Mouse (Mus musculus) kidney, postnatal 0 days (tissue): ENCODE data around the gene Mthfsd. TPM values are rescaled to one million over a fixed set of nuclear protein-coding genes. Genes with fewer than 3 reads are reported as not detected.

Experiments
- ATAC-seq: fragments of 200-750 bp; cut with Nextera tagmentation; replicated peaks from 2 replicates; pipeline ENCODE4 v1.8.0; 2017; ENCODE audit warnings: low read depth, moderate number of reproducible peaks, moderate TSS enrichment, moderate library complexity; ENCODE audit not compliant: low FRiP score
- DNase-seq: peaks from one replicate; pipeline ENCODE4 v3.0.0-alpha.2; 2016; ENCODE audit warnings: low spot score
- H3K27ac ChIP-seq: fragments of 300-500 bp; sonication (generic); 2 replicates; pipeline ENCODE4 v1.5.1; 2014; ENCODE audit warnings: mild to moderate bottlenecking
- H3K27me3 ChIP-seq: fragments of 300-500 bp; sonication (generic); 2 replicates; pipeline ENCODE4 v1.6.1; 2014; ENCODE audit warnings: low read length, mixed read lengths; ENCODE audit not compliant: insufficient read depth
- H3K36me3 ChIP-seq: fragments of 300-500 bp; sonication (generic); 2 replicates; pipeline ENCODE4 v1.6.1; 2014; ENCODE audit warnings: low read length, mixed read lengths; ENCODE audit not compliant: insufficient read depth
- H3K4me1 ChIP-seq: fragments of 300-500 bp; sonication (generic); replicated peaks from 2 replicates; pipeline ENCODE4 v1.6.1; 2014; ENCODE audit warnings: antibody characterized with exemption, low read length, mixed read lengths; ENCODE audit not compliant: insufficient read depth
- H3K4me2 ChIP-seq: fragments of 300-500 bp; sonication (generic); 2 replicates; pipeline ENCODE4 v1.6.1; 2014; ENCODE audit warnings: mild to moderate bottlenecking, low read length, moderate library complexity, mixed read lengths
- H3K4me3 ChIP-seq: fragments of 300-500 bp; sonication (generic); replicated peaks from 2 replicates; pipeline ENCODE4 v1.5.1; 2014; ENCODE audit warnings: low read depth, low read length
- H3K9ac ChIP-seq: fragments of 300-500 bp; sonication (generic); 2 replicates; pipeline ENCODE4 v1.6.1; 2014; ENCODE audit warnings: low read depth, low read length
- H3K9me3 ChIP-seq: fragments of 300-500 bp; sonication (generic); replicated peaks from 2 replicates; pipeline ENCODE4 v1.6.1; 2016; ENCODE audit warnings: low read length, inconsistent platforms, mixed read lengths
- CTCF ChIP-seq: IDR thresholded peaks from 2 replicates; pipeline ENCODE4 v1.5.1; 2016; ENCODE audit warnings: antibody characterized with exemption, low read depth, mild to moderate bottlenecking, moderate library complexity
- WGBS: fragments of 180-500 bp; shearing (Covaris S2); extraction: QIAGEN DNeasy Blood & Tissue Kit; methylation state at CpG from one replicate; pipeline ENCODE4 v1.1.7; 2014; 5-methylcytosine and 5-hydroxymethylcytosine counted together
- polyA plus RNA-seq: library from polyadenylated mRNA; unstranded; fragments of >200 nt; fragmentation: Nextera tagmentation; extraction: Ambion mirVana; gene quantifications from 2 replicates; pipeline ENCODE4 v1.2.1, GENCODE M21; 2015

Mthfsd gene
- polyA plus RNA-seq, 1 experiment from 2014 or later, result 60.3 TPM

DNA sequence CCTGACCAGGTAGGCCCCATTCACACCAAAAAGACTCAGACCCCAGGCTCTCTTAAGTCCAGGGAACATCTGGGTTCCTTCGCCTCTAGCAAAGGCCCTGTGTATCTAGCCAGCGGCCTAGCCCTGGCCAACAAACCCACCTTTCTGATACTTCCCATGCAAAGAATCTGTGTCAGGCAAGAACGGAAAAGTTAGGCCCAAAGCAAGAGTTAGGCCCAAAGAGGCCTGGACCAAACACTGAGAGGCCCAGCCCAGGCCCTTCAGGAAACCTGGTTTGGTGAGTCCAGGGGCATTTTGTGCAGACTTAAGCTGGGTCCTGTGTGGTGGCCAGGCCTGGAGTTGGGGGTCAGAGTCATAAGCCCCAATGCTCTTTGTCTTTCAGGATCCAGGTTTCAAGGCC lies 22.6 kb downstream of the Mthfsd start:
- Histone ChIP-seq H3K4me1 (peaks cover 10% of the 10 kb centered on the region; the same call in 1 of the 2 replicates), H3K4me2 (no peak overlapping the region), H3K9ac (no peak overlapping the region), H3K4me3 (no peak overlapping the region), H3K27me3 (peaks cover 98% of the 10 kb centered on the region), H3K36me3 (no peaks in the 10 kb centered on the region), H3K27ac (no peak overlapping the region), H3K9me3 (no peaks in the 10 kb centered on the region)
- ATAC-seq (no peak), DNase-seq (no peak)
- WGBS, result 80% methylated on average over 3 of the region's 3 CpGs
- no peak for TF ChIP-seq CTCF

DNA sequence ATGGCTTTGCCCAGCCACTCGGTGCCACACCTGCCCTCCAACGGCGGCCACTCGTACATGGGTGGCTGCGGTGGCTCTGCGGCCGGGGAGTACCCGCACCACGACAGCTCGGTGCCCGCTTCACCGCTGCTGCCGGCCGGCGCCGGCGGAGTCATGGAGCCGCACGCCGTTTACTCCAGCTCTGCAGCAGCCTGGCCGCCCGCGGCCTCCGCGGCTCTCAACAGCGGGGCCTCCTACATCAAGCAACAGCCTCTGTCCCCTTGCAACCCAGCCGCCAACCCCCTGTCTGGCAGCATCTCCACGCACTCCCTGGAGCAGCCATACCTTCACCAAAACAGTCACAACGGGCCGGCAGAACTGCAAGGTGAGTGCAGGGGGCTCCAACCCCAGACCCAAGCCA lies 23.2 kb downstream of the Mthfsd start:
- TF ChIP-seq CTCF, result no peak
- no peak for ATAC-seq
- H3K4me2 ChIP-seq, result peak overlapping the region; percentile 99
- H3K4me1 ChIP-seq, result peaks cover 10% of the 10 kb centered on the region; the same call in 1 of the 2 replicates
- H3K27ac ChIP-seq, result no peak overlapping the region
- no peak for DNase-seq
- H3K9ac ChIP-seq, result 0 out of 2 replicates have a peak overlapping the region, but pooled peaks have one; percentile 49
- whole genome bisulfite sequencing, result 7% methylated on average over 30 of the region's 30 CpGs
- no peaks in the 10 kb centered on the region for H3K36me3 ChIP-seq
- H3K9me3 ChIP-seq, result no peaks in the 10 kb centered on the region
- H3K4me3 ChIP-seq, result peak overlapping the region; percentile 59
- H3K27me3 ChIP-seq, result peaks cover 98% of the 10 kb centered on the region

- Histone ChIP-seq H3K9me3 (no peaks in the 10 kb centered on the region), H3K27ac (no peak within 1 kb of the TSS), H3K4me1 (peaks cover 10% of the 10 kb centered on the region; the same call in 1 of the 2 replicates), H3K9ac (peak within 1 kb of the TSS; percentile 49; the same call in 1 of the 2 replicates), H3K4me3 (peak within 1 kb of the TSS; percentile 59), H3K36me3 (no peaks in the 10 kb centered on the region), H3K27me3 (peaks cover 98% of the 10 kb centered on the region), H3K4me2 (peak within 1 kb of the TSS; percentile 99)
- under 1% methylated on average over 46 of the region's 83 CpGs for WGBS
- ATAC-seq, result no peak
- no peak for DNase-seq
- no peak for TF ChIP-seq CTCF
Measured at GRCm38 (mm10) chr8:121084210-121084951, 23.8 kb downstream of the Mthfsd start, which contains the start of gene Foxf1. Gene Foxf1, plus strand, starts transcription at chr8:121084386.

DNA sequence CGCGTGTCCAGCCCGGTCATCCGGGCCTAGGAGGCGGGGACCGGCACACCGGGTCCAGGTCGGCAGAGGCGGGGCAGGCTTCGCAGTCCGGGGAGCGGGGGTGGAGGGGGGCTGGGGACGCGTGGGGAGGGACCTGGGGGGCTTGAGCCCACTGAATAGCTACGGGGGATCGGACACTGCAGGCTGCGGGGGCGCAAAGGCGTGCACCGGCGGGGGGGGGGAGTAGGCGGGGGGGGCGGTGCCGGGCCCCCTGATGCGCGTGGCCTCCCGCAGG lies 24.3 kb downstream of the Mthfsd start:
- Histone ChIP-seq H3K4me3 (peak overlapping the region; percentile 59), H3K4me2 (peak overlapping the region; percentile 99), H3K9me3 (no peaks in the 10 kb centered on the region), H3K9ac (peak overlapping the region; percentile 49; the same call in 1 of the 2 replicates), H3K27ac (no peak overlapping the region), H3K27me3 (peaks cover 98% of the 10 kb centered on the region), H3K36me3 (no peaks in the 10 kb centered on the region), H3K4me1 (peaks cover 10% of the 10 kb centered on the region; the same call in 1 of the 2 replicates)
- ATAC-seq (no peak), DNase-seq (no peak)
- WGBS, result 0% methylated on average over 11 of the region's 27 CpGs
- no peak for TF ChIP-seq CTCF

- Histone ChIP-seq H3K4me1 (peaks cover 10% of the 10 kb centered on the region; the same call in 1 of the 2 replicates), H3K36me3 (no peaks in the 10 kb centered on the region), H3K4me2 (peak overlapping the region; percentile 99), H3K27ac (no peak overlapping the region), H3K9ac (peak overlapping the region; percentile 49; the same call in 1 of the 2 replicates), H3K4me3 (peak overlapping the region; percentile 59), H3K9me3 (no peaks in the 10 kb centered on the region), H3K27me3 (peaks cover 97% of the 10 kb centered on the region)
- DNase-seq (peak; percentile 85), ATAC-seq (peak; percentile 55; the same call in 1 of the 2 replicates)
- no peak for TF ChIP-seq CTCF
- WGBS, result under 1% methylated on average over 82 of the region's 89 CpGs
Measured at GRCm38 (mm10) chr8:121083093-121083935, 24.9 kb downstream of the Mthfsd start.
